Mouse (Mus musculus) hindbrain, postnatal 0 days (tissue): ENCODE results near the gene Cul7. TPM values are rescaled to one million over a fixed set of nuclear protein-coding genes. Genes with fewer than 3 reads are reported as not detected.
A peak's percentile ranks its signal among the peaks of the same experiment; 100 is the strongest.

Source experiments
- ATAC-seq: fragments of 200-750 bp; cut with Nextera tagmentation; 2 replicates; pipeline ENCODE4 v1.8.0; 2017; ENCODE audit warnings: mild to moderate bottlenecking, moderate TSS enrichment, moderate library complexity
- DNase-seq: peaks from one replicate; pipeline ENCODE4 v3.0.0-alpha.2; 2015; ENCODE audit warnings: low spot score
- H3K27ac ChIP-seq: fragments of 300-500 bp; sonication (generic); 2 replicates; pipeline ENCODE4 v1.5.1; 2014; ENCODE audit warnings: mild to moderate bottlenecking
- H3K27me3 ChIP-seq: fragments of 300-500 bp; sonication (generic); 2 replicates; pipeline ENCODE4 v1.6.1; 2014; ENCODE audit warnings: low read length, mixed read lengths; ENCODE audit not compliant: insufficient read depth
- H3K36me3 ChIP-seq: fragments of 300-500 bp; sonication (generic); 2 replicates; pipeline ENCODE4 v1.6.1; 2014; ENCODE audit warnings: low read length, mixed read lengths; ENCODE audit not compliant: insufficient read depth
- H3K4me1 ChIP-seq: fragments of 300-500 bp; sonication (generic); 2 replicates; pipeline ENCODE4 v1.6.1; 2014; ENCODE audit warnings: antibody characterized with exemption, low read length, mixed read lengths; ENCODE audit not compliant: insufficient read depth
- H3K4me2 ChIP-seq: fragments of 300-500 bp; sonication (generic); 2 replicates; pipeline ENCODE4 v1.6.1; 2014; ENCODE audit warnings: low read depth, mild to moderate bottlenecking, low read length, moderate library complexity, mixed read lengths
- H3K4me3 ChIP-seq: fragments of 300-500 bp; sonication (generic); 2 replicates; pipeline ENCODE4 v1.5.1; 2014; ENCODE audit warnings: low read length
- H3K9ac ChIP-seq: fragments of 300-500 bp; sonication (generic); replicated peaks from 2 replicates; pipeline ENCODE4 v1.6.1; 2014; ENCODE audit warnings: mild to moderate bottlenecking, low read length, moderate library complexity, mixed read lengths
- H3K9me3 ChIP-seq: fragments of 300-500 bp; sonication (generic); 2 replicates; pipeline ENCODE4 v1.6.1; 2016; ENCODE audit warnings: low read length, mixed read lengths
- CTCF ChIP-seq: IDR thresholded peaks from 2 replicates; pipeline ENCODE4 v1.5.1; 2016; ENCODE audit warnings: antibody characterized with exemption, control low read depth, low read depth
- WGBS: fragments of 180-500 bp; shearing (Covaris S2); extraction: QIAGEN DNeasy Blood & Tissue Kit; methylation state at CpG from one replicate; pipeline ENCODE4 v1.1.7; 2014; 5-methylcytosine and 5-hydroxymethylcytosine counted together
- polyA plus RNA-seq: library from polyadenylated mRNA; unstranded; fragments of >200 nt; fragmentation: Nextera tagmentation; extraction: Ambion mirVana; gene quantifications from 2 replicates; pipeline ENCODE4 v1.2.1, GENCODE M21; 2015
- total RNA-seq: library from RNA; depleted of rRNA; stranded (reverse); fragments of >200 nt; gene quantifications from 2 replicates; pipeline ENCODE4 v1.2.3, GENCODE M21; 2014

Cul7 gene
- total and polyA plus RNA-seq, 2 experiments from 2014 or later, result 26.8 to 92.2 TPM

DNA sequence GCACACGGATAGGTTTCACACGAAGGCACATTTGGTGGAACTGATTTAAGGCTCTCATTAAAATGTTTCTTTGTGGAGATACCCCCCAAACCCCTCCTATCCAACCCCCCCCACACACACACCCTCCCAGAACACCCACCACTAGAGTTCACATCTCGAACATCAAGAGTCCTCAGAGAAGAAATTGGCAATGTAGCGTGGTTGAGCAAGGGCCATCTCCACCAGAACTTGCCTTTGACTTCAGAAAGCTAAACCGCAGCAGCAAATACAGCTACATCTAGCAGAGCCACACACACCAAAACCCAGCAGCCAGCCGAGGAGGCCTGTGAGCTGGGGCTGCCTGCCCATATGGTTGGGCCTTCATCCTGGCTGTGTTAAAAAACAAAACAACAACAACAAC is 22.7 kb upstream of the Cul7 start:
- DNase-seq, result no peak
- WGBS, result 58% methylated on average over 6 of the region's 6 CpGs
- H3K9me3 ChIP-seq, result no peaks in the 10 kb centered on the region
- TF ChIP-seq CTCF, result no peak
- peak overlapping the region; percentile 96; the same call in 1 of the 2 replicates for H3K4me3 ChIP-seq
- peaks cover 3% of the 10 kb centered on the region; the same call in 1 of the 2 replicates for H3K36me3 ChIP-seq
- H3K27ac ChIP-seq, result no peak overlapping the region
- H3K4me2 ChIP-seq, result peak overlapping the region; percentile 79
- no peak for ATAC-seq
- H3K4me1 ChIP-seq, result peaks cover 16% of the 10 kb centered on the region
- no peaks in the 10 kb centered on the region for H3K27me3 ChIP-seq
- no peak overlapping the region; the same call in 1 of the 2 replicates for H3K9ac ChIP-seq

DNA sequence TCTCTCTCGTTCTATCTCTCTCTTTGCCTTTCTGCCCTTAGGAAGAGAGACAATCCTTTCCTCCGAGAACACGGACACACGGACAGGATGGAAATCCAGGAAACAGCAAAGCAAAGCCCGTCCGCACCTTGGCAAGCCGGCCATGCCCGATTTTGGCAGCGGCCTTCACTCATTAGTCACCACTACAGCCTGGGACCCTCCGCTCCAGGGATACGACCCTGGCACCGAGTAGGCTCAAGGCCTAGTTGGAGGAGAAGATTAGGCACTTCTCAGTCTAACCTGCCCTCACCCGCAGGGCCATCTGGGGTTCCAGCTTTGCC is 21.7 kb upstream of the Cul7 start:
- H3K9ac ChIP-seq, result peak overlapping the region; percentile 90
- 0% methylated on average over 13 of the region's 13 CpGs for WGBS
- ATAC-seq, result peak; percentile 33

DNA sequence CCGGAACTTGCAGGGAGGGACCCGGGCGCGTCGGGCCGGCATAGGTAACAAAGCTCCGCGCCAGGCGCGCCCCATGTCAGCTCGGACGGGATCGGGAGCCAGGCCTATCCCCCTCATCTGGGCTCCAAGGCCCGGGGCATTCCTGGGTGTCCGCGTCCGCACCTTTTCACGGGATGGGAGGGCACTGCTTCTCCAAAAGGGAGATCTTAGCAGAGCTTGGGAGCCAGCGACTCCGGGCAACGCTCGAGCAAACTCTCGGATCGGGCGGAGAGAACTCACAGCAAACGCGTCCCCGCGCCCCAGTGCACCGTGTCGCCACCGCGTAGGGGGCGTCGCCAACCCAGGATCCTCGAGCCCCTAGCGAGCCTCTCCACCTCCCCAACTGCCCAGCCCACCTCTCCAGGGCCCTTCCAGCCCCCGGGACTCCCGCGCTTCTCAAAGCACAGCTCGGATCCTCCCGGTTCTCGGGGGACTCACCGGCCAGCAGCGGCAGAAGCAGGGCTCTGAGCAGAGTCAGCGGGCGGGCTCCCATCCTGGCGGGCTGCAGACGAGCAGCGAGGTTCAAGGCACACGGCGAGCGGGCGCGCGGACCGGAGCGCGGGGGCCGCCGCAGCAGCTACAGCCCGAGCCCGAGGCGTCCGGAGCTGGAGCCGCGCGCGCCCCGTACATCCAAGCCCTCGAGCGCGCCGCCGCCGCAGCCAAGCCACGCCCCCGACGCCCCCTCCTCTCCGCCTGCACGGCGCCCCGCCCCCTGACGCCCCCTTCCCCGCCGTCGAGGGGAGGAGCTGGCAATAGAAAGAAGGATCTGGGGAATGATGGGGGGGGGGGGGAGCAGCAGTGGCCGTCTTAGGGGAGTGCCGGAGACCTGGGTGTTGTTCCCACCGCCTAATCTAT is 21.1 kb upstream of the Cul7 start, which contains the start of gene Ptk7:
Gene Ptk7 (minus strand): TSS at position 714 of the 894 bp plus-strand sequence.
- Histone ChIP-seq H3K4me2 (peak within 1 kb of the TSS; percentile 79), H3K27ac (peak within 1 kb of the TSS; percentile 87), H3K27me3 (no peaks in the 10 kb centered on the region), H3K4me1 (peaks cover 16% of the 10 kb centered on the region), H3K36me3 (peaks cover 8% of the 10 kb centered on the region; the same call in 1 of the 2 replicates), H3K9me3 (no peaks in the 10 kb centered on the region), H3K9ac (peak within 1 kb of the TSS; percentile 90), H3K4me3 (peak within 1 kb of the TSS; percentile 96)
- TF ChIP-seq CTCF, result no peak
- DNase-seq (peak; percentile 94), ATAC-seq (peak; percentile 83)
- WGBS, result under 1% methylated on average over 79 of the region's 90 CpGs

More for the DNA sequence above, 21.7 kb upstream of the Cul7 start:
- Histone ChIP-seq H3K4me3 (peak overlapping the region; percentile 96), H3K27me3 (no peaks in the 10 kb centered on the region), H3K4me2 (peak overlapping the region; percentile 79), H3K9me3 (no peaks in the 10 kb centered on the region), H3K36me3 (peaks cover 3% of the 10 kb centered on the region; the same call in 1 of the 2 replicates), H3K27ac (peak overlapping the region; percentile 87), H3K4me1 (peaks cover 16% of the 10 kb centered on the region)
- peak; percentile 53 for DNase-seq
- no peak for TF ChIP-seq CTCF

DNA sequence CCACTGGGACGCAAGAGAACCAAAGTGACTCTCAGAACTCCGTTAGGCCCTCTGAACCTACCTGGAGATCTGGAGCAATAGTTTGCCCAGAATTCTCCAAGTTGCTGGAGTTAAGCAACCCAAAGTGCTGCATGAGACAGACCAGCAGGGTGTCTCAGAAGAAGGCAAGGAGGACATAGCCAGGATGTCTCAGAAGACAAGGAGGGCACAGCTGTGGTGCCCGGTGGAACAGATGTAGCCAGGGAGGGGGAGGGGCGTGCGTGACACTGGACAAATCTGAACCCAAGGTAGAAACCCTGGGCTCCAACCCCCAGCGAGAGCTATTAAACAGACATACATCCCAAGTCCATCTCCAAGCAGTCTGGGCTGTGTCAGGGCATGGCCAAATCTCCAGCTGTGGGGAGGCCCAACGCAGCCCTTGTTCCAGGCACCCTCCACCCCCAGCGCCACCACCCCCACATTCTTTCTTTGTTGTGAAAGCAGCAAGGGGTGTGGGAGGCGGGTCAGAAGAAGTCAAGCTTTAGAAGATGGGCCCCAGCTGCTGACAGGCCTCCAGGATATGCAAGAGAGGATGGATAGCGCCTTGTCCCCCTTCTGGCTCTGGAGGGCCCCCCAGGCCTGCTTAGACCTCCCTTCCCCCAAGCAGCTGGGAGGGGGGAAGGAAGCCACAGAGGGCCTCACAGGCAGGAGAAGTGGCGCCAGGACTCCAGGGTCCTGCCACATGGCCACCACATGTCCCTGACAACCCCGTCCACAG is 20.3 kb upstream of the Cul7 start:
- Histone ChIP-seq H3K27ac (peak overlapping the region; percentile 87), H3K9me3 (no peaks in the 10 kb centered on the region), H3K4me2 (peak overlapping the region; percentile 79), H3K9ac (peak overlapping the region; percentile 90), H3K27me3 (no peaks in the 10 kb centered on the region), H3K4me1 (peaks cover 16% of the 10 kb centered on the region; the same call in 1 of the 2 replicates), H3K36me3 (peaks cover 8% of the 10 kb centered on the region; the same call in 1 of the 2 replicates), H3K4me3 (peak overlapping the region; percentile 96)
- peak; percentile 47 for ATAC-seq
- peak; percentile 20 for DNase-seq
- 13% methylated on average over 12 of the region's 12 CpGs for WGBS
- TF ChIP-seq CTCF, result no peak; the same call in 1 of the 2 replicates

DNA sequence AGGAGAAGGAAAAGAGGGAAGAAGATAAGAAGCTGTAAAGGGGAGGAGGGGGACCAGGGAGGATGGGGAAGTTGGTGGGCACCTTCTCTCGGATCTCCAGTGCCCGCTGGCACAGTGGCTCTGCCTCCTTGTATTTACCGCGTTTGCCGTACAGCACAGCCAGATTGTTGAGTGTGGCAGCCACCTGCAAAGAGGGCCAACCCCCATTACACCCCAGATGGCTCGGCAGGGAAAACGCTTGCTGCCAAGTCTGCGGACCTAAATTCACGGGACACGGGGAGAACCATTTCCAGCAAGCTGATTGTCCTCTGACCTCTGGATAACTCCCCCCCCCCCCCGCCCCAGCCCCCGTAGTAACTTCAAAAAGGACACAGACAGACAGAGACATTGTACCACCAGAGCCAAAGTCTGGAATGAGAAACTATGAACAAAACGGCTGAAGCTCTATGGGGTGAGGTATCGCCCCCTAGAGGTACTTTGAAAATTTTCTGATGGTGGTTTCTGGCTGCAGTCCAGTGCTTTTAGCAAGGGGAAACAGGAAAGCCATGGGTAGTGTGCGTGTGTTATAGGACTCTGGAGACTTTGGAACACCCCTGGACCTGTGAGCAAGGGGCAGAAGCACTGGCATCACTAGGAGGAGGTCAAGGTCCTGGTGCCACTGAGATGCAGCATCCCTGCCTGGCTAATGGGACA is 13.2 kb upstream of the Cul7 start:
- peak; percentile 52 for ATAC-seq
- 11% methylated on average over 15 of the region's 15 CpGs for WGBS
- H3K27ac ChIP-seq, result no peak overlapping the region

DNA sequence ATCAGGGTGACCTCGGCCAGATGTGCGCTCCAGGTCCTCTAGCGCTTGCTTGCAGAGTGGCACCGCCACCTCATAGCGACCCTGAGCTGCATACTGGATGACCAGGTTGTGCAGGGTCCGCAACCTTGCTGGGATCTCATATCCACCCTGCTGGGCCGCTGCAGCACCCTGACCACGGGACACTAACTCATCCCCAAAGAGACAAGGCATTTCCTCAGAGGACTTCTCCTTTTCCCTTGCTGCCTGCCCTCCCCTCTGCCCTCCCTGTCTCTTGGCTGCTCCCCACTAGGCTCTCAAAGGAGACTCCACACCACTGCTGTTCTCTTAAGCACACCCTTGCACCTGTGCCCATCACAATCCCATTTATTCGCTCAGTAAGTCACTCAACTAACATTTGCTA is 10.2 kb upstream of the Cul7 start:
- Histone ChIP-seq H3K27ac (no peak overlapping the region), H3K9me3 (no peaks in the 10 kb centered on the region), H3K27me3 (no peaks in the 10 kb centered on the region), H3K36me3 (peaks cover 26% of the 10 kb centered on the region), H3K4me2 (no peak overlapping the region), H3K4me1 (0 out of 2 replicates have a peak, but pooled peaks cover 4% of the 10 kb centered on the region), H3K9ac (no peak overlapping the region), H3K4me3 (no peak overlapping the region)
- WGBS, result 84% methylated on average over 9 of the region's 9 CpGs
- ATAC-seq (no peak), DNase-seq (no peak)
- TF ChIP-seq CTCF, result no peak

More for the DNA sequence above, 13.2 kb upstream of the Cul7 start:
- peaks cover 25% of the 10 kb centered on the region for H3K36me3 ChIP-seq
- no peak overlapping the region for H3K4me3 ChIP-seq
- peak overlapping the region; percentile 33 for H3K4me2 ChIP-seq
- TF ChIP-seq CTCF, result peak; percentile 81
- H3K27me3 ChIP-seq, result no peaks in the 10 kb centered on the region
- H3K4me1 ChIP-seq, result no peaks in the 10 kb centered on the region
- no peak overlapping the region for H3K9ac ChIP-seq
- DNase-seq, result peak; percentile 92
- no peaks in the 10 kb centered on the region for H3K9me3 ChIP-seq
